Mouse (Mus musculus) heart, postnatal 36 days (tissue): ENCODE data around the gene Grik2. TPM values are rescaled to one million over a fixed set of nuclear protein-coding genes. Genes with fewer than 3 reads are reported as not detected.
"Not testable (repeated sequence)": the region's sequence is repeated elsewhere in the genome, so short reads cannot be mapped to it uniquely, and the experiment has no call there.

Experiments
- DNase-seq, 2 experiments: peaks; one replicate each; pipeline ENCODE4 v3.0.0; 2021 to 2022
- intact Hi-C: fragments of 180-260 bp; cut with DNase I; formaldehyde crosslinking; loops from one replicate; pipeline ENCODE4 v1.15.1; 2025
- total RNA-seq, 2 experiments: library from RNA; stranded (reverse); gene quantifications; 2 replicates each; pipeline ENCODE4 v1.2.3; 2021

Grik2 gene
- total RNA-seq, 2 experiments from 2014 or later, result 0.38 to 0.44 TPM

DNA sequence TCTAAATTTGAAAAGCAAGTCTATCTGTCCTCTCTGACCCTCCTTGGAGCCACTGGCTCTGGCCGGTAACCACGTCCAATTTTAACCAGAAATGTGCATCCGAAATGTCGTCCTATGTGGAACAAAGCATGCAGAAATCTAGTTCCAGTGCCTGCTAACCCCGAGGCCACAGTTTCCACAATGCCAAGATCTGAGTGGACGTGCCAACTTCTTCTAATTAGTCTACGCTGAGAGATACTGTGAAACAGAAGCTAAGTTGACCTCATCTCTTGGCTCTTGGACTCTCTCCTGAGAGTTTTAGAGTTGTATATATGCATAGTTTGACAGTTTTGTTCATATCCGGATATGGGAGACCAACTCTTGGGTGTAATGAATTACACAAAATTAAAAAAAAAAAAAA lies 84.1 kb downstream of the Grik2 start:
- intact Hi-C loops, result no loop called here
- DNase-seq, result no peak

- intact Hi-C loops, result no loop called here
Observed at GRCm38 (mm10) chr10:49652320-49652719, 136.2 kb downstream of the Grik2 start.

GRCm38 (mm10) chr10:49647116-49647515 lies 141.4 kb downstream of the Grik2 start:
- intact Hi-C loops, result no loop called here
- DNase-seq, result no peak

More at GRCm38 (mm10) chr10:49652320-49652719, 136.2 kb downstream of the Grik2 start:
- no peak for DNase-seq

DNA sequence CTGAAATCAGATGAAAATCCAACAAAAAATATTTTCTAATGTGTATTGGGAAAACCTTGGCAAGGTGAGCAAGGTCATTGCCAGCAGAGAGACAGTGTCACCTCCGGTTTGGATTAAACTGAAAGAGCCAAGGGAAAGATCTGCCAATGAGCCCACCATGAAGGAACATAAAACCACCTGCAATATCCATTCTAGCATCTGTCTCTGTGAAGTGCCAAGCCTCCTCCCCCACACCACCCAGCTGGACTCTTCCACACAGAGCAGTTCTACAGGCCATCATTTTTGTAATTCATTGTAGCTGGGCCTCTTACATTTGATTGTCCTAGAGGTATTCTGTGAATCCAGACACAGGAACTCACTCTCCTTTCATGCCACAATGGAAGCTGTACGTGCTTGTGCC lies 148.7 kb downstream of the Grik2 start:
- no peak for DNase-seq
- intact Hi-C loops, result no loop called here

GRCm38 (mm10) chr10:49623951-49624350 lies 164.6 kb downstream of the Grik2 start:
- no peak for DNase-seq
- intact Hi-C loops, result no loop called here

GRCm38 (mm10) chr10:49597652-49598051 lies 190.9 kb downstream of the Grik2 start:
- no peak for DNase-seq
- intact Hi-C loops, result no loop called here

DNA sequence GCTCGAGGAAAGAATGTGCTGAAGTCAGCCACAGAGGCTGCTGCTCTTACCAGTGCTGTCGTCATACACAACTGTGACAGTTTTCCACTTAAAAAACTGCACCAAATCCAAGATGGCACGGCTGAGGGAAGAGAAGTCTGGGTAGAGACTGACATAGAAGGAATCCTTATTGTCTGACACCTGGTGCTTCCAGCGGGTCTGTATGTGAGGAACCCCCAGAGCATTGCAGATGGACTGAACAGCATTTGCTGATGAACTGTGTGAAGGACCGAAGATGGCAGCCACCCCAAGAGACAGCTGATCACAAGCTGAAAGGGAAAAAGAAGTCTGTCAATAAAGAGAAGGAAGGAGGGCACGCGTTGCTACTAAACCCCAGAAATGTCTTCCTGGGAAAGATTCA lies 215.1 kb downstream of the Grik2 start:
- intact Hi-C loops, result no loop called here
- DNase-seq, result no peak

DNA sequence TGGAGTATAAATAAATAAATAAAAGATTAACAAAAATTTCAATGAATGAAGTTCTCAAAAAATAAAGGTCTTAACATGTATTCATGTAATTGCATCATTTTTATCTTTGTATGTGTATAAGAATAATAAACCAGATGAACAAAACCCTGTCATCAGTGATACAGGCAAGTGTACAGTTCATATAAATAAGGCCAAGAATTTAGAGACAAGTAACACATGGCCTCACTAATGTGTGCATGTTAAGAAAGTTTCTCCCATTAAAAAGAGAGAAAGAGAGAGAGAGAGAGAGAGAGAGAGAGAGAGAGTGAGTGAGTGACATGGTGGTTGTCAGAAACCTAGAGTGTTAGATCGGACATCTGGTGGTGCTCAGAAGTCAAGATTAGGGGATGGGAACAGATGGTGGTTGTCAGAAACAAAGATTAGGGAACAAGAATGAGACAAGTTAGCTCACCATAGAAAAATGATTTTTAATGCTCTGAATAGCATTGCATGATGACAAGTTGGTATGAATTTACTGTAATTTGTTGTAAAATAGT lies 228.6 kb downstream of the Grik2 start:
- intact Hi-C loops, result no loop called here
- no peak for DNase-seq

- DNase-seq, result no peak
- intact Hi-C loops, result no loop called here
Observed at GRCm38 (mm10) chr10:49542249-49542648, 246.3 kb downstream of the Grik2 start.

- DNase-seq, result no peak
- intact Hi-C loops, result no loop called here
Observed at GRCm38 (mm10) chr10:49519752-49520151, 268.8 kb downstream of the Grik2 start.

DNA sequence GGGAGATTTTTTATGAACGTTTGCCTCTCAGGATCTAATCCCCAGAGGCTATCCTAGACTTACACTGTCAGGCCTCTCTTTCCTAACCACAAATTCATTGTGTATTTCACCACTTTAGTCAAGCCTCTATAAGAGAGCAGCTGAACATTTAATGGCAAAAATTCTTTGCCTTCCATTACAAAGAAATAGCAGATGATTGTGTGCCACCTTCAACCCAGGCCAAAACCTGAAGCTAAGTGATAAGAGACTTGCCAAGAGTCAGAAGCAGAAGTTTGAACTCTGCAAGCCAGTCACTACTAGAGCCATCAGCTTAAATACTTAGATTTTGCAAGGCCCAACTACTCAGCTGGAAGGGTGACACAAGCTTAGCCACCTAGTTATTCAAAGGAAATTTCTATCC lies 287.9 kb downstream of the Grik2 start:
- DNase-seq, result no peak
- intact Hi-C loops, result no loop called here

GRCm38 (mm10) chr10:49497302-49497701 lies 291.3 kb downstream of the Grik2 start:
- no peak for DNase-seq
- intact Hi-C loops, result no loop called here

GRCm38 (mm10) chr10:49481439-49481838 lies 307.1 kb downstream of the Grik2 start:
- DNase-seq, result no peak
- intact Hi-C loops, result no loop called here

DNA sequence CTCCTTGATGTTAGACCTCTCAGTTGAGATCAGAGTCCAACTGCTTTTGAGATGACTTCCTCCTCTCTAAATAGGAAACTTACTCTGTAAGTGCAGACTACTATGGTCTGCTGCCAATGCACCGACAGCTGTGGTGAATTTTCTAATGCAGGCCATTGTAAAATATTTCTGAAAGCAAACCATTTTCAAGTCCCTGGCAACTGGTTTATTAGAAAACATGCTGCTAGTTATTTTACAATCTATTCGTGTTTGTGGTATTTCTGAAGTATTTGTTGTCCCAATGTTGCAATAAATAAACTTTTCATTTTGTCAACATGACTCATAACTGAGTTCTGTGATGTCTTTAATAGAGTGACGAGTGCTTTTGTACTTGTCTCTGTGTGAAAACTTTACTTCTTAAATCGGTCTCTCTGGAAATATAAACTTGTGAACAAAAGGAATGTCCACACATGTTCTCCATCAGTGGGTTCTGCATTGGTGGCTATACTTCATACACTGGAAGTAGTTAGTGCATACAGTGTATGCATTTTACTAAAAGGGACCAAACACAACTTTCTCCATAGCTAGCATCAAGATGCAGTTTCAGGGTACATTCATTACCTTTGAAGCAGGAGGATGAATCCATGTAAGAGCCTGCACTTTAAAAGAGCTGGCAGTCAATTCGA lies 308.3 kb downstream of the Grik2 start:
- DNase-seq, result no peak
- intact Hi-C loops, result no loop called here

GRCm38 (mm10) chr10:49473613-49474012 lies 315.0 kb downstream of the Grik2 start:
- intact Hi-C loops, result no loop called here
- DNase-seq, result no peak

DNA sequence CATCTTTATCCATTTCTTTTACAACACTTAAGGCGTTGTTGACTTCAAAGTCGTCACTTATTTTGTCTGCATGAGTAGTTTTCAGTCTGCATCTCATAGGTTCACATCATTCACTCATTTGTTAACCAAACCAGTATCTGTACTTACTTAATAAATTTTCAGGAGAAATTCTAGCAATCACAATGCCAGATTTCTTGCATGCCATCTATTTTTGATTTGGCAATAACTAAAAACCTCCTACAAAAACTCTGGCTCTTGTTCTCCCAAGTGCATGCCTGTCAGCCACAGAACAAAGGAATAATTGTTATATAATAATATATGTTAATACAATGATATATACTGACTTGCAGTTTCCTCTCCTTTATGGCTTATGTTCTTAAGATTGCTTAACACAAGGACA lies 331.8 kb downstream of the Grik2 start:
- intact Hi-C loops, result no loop called here
- no peak for DNase-seq

DNA sequence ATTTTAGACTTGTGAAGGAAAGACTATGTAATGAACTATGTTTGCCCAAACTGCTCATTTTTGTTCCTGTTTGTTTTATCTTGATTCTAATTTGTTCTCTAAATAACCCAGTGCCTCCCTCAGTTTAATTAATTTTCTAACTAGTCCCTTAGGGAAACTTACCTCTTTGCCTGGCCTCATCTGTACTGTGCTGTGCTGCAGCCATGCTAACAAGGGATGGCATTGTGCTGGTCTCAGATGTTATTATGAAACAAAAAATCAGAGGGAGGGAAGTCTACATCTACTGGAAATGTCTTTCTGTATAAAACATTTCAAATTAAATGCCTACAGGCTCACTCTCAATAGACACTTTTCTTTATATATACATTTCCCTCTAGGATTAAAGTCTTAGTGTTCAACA lies 335.0 kb downstream of the Grik2 start:
- intact Hi-C loops, result no loop called here
- no peak for DNase-seq

GRCm38 (mm10) chr10:49441369-49441768 lies 347.2 kb downstream of the Grik2 start:
- DNase-seq, result no peak
- intact Hi-C loops, result no loop called here

DNA sequence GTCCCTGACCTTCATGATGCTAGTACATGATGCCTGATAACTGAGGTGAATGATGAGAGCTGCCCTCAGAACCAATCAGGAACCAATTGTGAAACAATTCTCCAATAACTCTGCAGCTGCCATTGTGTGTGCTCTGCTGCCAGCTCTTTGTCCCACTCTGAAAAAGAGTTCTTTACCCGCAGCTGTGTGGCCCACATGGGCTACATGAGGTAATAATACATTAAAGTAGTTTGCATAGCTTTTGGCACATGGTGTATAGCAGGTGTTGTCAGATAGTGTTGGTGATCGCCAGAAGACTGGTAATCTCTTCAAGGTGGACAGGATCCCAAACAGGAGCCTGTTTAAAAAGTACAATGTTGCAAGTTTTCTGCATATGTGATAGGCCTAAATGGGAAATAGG lies 351.5 kb downstream of the Grik2 start:
- DNase-seq, result no peak
- intact Hi-C loops, result no loop called here

GRCm38 (mm10) chr10:49436301-49436700 lies 352.3 kb downstream of the Grik2 start:
- intact Hi-C loops, result no loop called here
- DNase-seq, result no peak

GRCm38 (mm10) chr10:49432825-49433224 lies 355.7 kb downstream of the Grik2 start:
- intact Hi-C loops, result no loop called here
- DNase-seq, result no peak

DNA sequence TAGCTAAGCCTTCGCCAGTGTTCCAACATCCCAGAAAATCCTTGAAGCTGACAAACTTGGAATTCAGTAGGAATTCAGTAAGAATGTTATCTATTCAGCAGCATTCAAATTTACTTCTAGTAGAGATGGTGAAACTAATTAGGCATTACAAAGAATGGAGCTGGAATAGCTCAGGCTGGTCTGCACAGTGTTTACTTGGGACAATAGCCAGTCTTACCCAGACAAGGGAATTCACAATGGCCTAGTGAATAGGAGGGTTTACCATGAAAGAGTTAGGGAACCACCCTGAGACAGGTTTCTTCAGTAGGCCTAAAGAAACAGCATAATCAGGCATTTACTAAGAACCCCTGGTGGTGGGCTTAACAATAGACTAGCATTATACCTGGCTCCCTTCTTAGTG lies 371.4 kb downstream of the Grik2 start:
- intact Hi-C loops, DNase-seq: not testable (repeated sequence)

DNA sequence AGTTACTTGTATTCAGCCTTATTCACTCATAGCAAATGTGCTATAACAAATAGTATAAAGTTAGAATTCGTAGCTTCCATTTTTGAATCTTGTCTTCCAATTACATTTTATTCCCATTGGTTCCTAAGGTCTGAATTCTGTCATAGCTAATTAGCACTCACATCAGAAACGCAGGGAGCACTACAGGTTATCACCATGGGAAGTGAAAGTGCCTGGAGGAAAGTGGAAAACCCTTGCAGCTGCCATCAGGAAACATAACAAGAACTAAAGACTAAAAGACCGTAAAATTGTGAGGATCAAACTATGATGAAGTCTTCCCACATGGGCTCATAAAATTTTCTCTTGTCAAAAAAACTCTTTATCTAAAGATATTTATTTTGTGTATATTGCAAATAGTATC lies 405.6 kb downstream of the Grik2 start:
- intact Hi-C loops, result no loop called here
- no peak for DNase-seq
